Mouse (Mus musculus) kidney, embryonic 14.5 days (tissue): ENCODE measurements around the gene Kcna3. TPM values are rescaled to one million over a fixed set of nuclear protein-coding genes. Genes with fewer than 3 reads are reported as not detected.

Experiments used
- ATAC-seq: fragments of 200-750 bp; cut with Nextera tagmentation; 2 replicates; pipeline ENCODE4 v1.8.0; 2017; ENCODE audit warnings: moderate number of reproducible peaks, mild to moderate bottlenecking, moderate TSS enrichment, moderate library complexity; ENCODE audit not compliant: low FRiP score, low TSS enrichment
- H3K27ac ChIP-seq: fragments of 300-500 bp; sonication (generic); 2 replicates; pipeline ENCODE4 v1.5.1; 2014; ENCODE audit warnings: low read depth, mild to moderate bottlenecking, low read length, moderate library complexity, mixed read lengths
- H3K27me3 ChIP-seq: fragments of 300-500 bp; sonication (generic); 2 replicates; pipeline ENCODE4 v1.6.1; 2014; ENCODE audit warnings: mild to moderate bottlenecking, low read length; ENCODE audit not compliant: control insufficient read depth, insufficient read depth
- H3K36me3 ChIP-seq: fragments of 300-500 bp; sonication (generic); 2 replicates; pipeline ENCODE4 v1.6.1; 2014; ENCODE audit warnings: low read length, mixed read lengths; ENCODE audit not compliant: control insufficient read depth, insufficient read depth
- H3K4me1 ChIP-seq: fragments of 300-500 bp; sonication (generic); 2 replicates; pipeline ENCODE4 v1.6.1; 2014; ENCODE audit warnings: low read length, mixed read lengths; ENCODE audit not compliant: control insufficient read depth, insufficient read depth
- H3K4me2 ChIP-seq: fragments of 300-500 bp; sonication (generic); replicated peaks from 2 replicates; pipeline ENCODE4 v1.6.1; 2014; ENCODE audit warnings: low read depth, mild to moderate bottlenecking, low read length
- H3K4me3 ChIP-seq: fragments of 300-500 bp; sonication (generic); 2 replicates; pipeline ENCODE4 v1.5.1; 2014; ENCODE audit warnings: mild to moderate bottlenecking, low read length
- H3K9ac ChIP-seq: fragments of 300-500 bp; sonication (generic); 2 replicates; pipeline ENCODE4 v1.6.1; 2014; ENCODE audit warnings: low read depth, mild to moderate bottlenecking, low read length, moderate library complexity
- H3K9me3 ChIP-seq: fragments of 300-500 bp; sonication (generic); 2 replicates; pipeline ENCODE4 v1.6.1; 2016; ENCODE audit warnings: low read length; ENCODE audit not compliant: control insufficient read depth
- WGBS: fragments of 180-500 bp; shearing (Covaris S2); extraction: QIAGEN DNeasy Blood & Tissue Kit; methylation state at CpG from one replicate; pipeline ENCODE4 v1.1.7; 2014; 5-methylcytosine and 5-hydroxymethylcytosine counted together
- polyA plus RNA-seq: library from polyadenylated mRNA; unstranded; fragments of >200 nt; fragmentation: Nextera tagmentation; extraction: Ambion mirVana; gene quantifications from 2 replicates; pipeline ENCODE4 v1.2.1, GENCODE M21; 2014

Gene Kcna3
- polyA plus RNA-seq, 1 experiment from 2014 or later = 1.6 TPM

DNA sequence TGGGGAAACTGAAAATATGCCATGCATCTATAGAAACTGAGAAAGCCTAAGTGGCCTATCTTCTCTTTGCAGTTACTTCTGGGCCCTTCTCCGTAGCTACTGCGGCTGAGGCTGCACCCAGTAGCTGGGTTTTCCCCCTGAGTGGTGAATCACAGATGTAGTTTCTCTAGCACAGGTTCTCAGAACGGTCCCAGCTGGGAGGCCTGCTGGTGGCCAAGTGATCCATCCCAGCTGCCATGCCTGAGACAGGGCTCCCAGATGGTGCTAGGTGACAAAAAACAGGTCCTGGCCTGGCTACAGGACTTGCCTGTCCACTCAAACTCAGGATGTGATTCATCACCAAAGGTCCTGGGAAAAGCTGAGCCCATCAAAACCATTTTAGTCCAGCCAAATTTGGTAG, 40.7 kb downstream of the Kcna3 start:
- Histone ChIP-seq H3K9ac (no peak overlapping the region), H3K27ac (no peak overlapping the region), H3K9me3 (no peaks in the 10 kb centered on the region), H3K4me2 (no peak overlapping the region), H3K4me1 (no peaks in the 10 kb centered on the region), H3K27me3 (no peaks in the 10 kb centered on the region), H3K4me3 (no peak overlapping the region), H3K36me3 (no peaks in the 10 kb centered on the region)
- ATAC-seq = no peak
- WGBS = 72% methylated on average over 3 of the region's 3 CpGs

DNA sequence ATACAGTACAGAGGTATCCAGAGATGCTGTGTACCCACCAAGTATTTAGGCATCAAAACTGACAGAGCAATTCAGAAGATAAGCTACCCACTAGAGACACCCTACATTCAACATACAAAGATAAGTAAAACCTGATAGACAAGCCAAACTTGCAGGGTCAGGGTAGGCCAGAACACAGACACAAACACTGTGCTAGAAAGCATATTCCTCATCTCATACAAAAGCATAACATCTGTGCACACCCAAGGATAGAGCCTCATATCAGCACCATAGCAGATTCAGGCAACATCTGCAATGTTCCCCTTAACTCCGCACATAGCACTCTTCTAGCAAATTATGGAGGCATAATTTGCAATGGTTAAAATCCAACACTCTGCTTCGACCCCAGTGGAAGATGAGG, 41.1 kb downstream of the Kcna3 start:
- H3K9me3 ChIP-seq = no peaks in the 10 kb centered on the region
- H3K4me1 ChIP-seq = no peaks in the 10 kb centered on the region
- no peak overlapping the region for H3K4me2 ChIP-seq
- no peak for ATAC-seq
- 90% methylated on average over 2 of the region's 2 CpGs for WGBS
- no peaks in the 10 kb centered on the region for H3K36me3 ChIP-seq
- H3K4me3 ChIP-seq = no peak overlapping the region
- H3K27ac ChIP-seq = no peak overlapping the region
- H3K27me3 ChIP-seq = no peaks in the 10 kb centered on the region
- H3K9ac ChIP-seq = no peak overlapping the region

DNA sequence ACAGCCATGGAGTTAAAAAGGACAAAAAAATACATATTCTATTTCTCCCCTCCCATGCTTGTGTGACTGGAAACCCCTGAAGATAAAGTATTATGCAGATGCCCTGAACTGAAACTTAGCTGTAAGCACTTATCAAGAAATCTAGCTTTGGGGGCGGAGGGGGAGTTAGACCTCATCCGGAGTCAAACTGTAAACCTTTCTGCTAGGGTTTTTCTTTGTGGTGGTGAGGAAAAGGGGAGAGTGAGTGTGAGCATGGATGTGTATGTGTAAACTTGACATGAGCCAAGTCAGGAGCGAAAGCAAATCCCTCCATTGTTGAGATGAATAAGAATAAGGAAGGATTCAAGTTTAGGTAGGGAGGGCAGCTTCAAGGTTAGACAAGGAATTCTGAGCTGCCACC, 44.8 kb downstream of the Kcna3 start:
- Histone ChIP-seq H3K27me3 (no peaks in the 10 kb centered on the region), H3K9ac (no peak overlapping the region), H3K4me3 (no peak overlapping the region), H3K4me1 (no peaks in the 10 kb centered on the region), H3K36me3 (no peaks in the 10 kb centered on the region), H3K4me2 (no peak overlapping the region), H3K27ac (no peak overlapping the region), H3K9me3 (no peaks in the 10 kb centered on the region)
- no peak for ATAC-seq
- whole genome bisulfite sequencing = 64% methylated on average over 3 of the region's 3 CpGs

DNA sequence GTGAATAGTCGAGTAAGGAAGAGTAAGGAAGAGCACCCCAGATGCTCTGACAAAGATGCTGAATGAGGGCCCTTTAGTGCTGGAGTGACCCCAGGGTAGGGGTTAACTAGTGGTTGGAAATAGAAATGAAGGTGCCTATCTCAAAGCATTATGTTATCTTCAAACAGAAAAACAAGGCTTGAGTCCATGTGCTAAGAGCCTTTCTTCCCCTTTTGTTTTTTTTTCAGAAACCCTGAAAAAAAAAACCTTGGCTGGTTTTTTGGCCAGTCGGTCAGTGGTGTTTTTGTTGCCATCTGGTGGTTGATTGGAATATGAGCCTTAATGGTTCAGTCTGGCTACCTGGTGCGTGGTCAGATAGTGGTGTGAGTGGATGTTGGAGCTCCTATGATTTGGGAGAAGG, 45.3 kb downstream of the Kcna3 start:
- no peaks in the 10 kb centered on the region for H3K9me3 ChIP-seq
- no peak overlapping the region for H3K4me2 ChIP-seq
- no peak for ATAC-seq
- H3K27ac ChIP-seq = no peak overlapping the region
- H3K9ac ChIP-seq = no peak overlapping the region
- H3K4me1 ChIP-seq = no peaks in the 10 kb centered on the region
- no peaks in the 10 kb centered on the region for H3K36me3 ChIP-seq
- no peaks in the 10 kb centered on the region for H3K27me3 ChIP-seq
- H3K4me3 ChIP-seq = no peak overlapping the region
- WGBS = 29% methylated on average over 3 of the region's 3 CpGs

DNA sequence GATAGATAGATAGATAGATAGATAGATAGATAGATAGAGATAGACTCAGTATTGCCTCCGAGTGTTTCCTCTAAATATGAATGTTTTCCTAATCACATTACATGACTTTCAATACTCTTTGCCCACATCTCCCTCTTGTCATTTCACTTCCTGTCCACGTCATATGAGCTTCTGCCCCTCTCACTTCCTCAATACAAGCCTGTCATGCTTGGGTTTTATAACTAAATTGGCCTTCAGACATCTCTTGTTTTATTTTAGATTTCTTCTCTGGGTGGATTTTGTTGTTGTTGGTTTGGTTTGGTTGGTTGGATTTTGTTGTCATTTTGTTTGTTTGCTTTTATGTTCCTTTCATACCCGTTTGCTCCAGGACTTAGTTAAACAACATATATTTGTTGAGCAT, 48.6 kb downstream of the Kcna3 start:
- WGBS = 82% methylated on average over 3 of the region's 3 CpGs
- no peak overlapping the region for H3K4me3 ChIP-seq
- H3K27ac ChIP-seq = no peak overlapping the region
- no peak for ATAC-seq
- no peak overlapping the region for H3K4me2 ChIP-seq
- no peak overlapping the region for H3K9ac ChIP-seq
- no peaks in the 10 kb centered on the region for H3K4me1 ChIP-seq
- no peaks in the 10 kb centered on the region for H3K9me3 ChIP-seq
- no peaks in the 10 kb centered on the region for H3K36me3 ChIP-seq
- no peaks in the 10 kb centered on the region for H3K27me3 ChIP-seq

DNA sequence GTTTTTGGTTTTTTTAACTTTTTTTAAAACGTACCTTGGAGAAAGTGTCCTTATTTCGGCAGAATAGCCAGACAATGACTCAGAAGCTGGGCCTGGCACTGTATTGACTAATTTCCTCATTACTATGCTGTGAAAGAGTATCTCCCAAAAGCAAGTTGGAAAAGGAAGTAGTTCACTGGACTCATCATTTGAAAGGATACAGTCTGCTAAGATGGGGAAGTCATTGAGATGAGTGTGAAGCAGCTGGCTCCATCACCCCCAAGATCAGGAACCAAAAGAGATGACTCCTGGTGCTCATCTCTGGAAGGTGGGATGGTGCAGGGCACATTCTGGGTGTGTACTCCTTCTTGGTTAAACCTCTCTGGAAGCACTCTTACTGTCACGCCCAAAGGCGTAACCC, 51.4 kb downstream of the Kcna3 start:
- H3K4me3 ChIP-seq = no peak overlapping the region
- H3K36me3 ChIP-seq = no peaks in the 10 kb centered on the region
- H3K9ac ChIP-seq = no peak overlapping the region
- H3K9me3 ChIP-seq = no peaks in the 10 kb centered on the region
- H3K27me3 ChIP-seq = no peaks in the 10 kb centered on the region
- WGBS = 93% methylated on average over 4 of the region's 4 CpGs
- no peak overlapping the region for H3K27ac ChIP-seq
- H3K4me2 ChIP-seq = no peak overlapping the region
- no peaks in the 10 kb centered on the region for H3K4me1 ChIP-seq
- no peak for ATAC-seq

Other genes starting within 250 kb of the Kcna3 start
- gene Cd53, start 246.0 kb upstream of the Kcna3 start, polyA plus RNA-seq = 4.2 and 4.5 TPM in 2 replicates
- gene Olfr266, start 209.9 kb upstream of the Kcna3 start, polyA plus RNA-seq = not detected in 2 replicates
- gene Kcna2, start 65.0 kb downstream of the Kcna3 start, polyA plus RNA-seq = 0.08 and 0.20 TPM in 2 replicates
- gene Kcna10, start 146.9 kb downstream of the Kcna3 start, polyA plus RNA-seq = not detected in 2 replicates
- gene Cym, start 185.6 kb downstream of the Kcna3 start, polyA plus RNA-seq = not detected in 2 replicates
- not detected in 2 replicates for gene A630076J17Rik, start 194.4 kb downstream of the Kcna3 start, polyA plus RNA-seq
- 0.09 TPM in 1 of 2 replicates, not detected in the other for gene Prok1, start 203.5 kb downstream of the Kcna3 start, polyA plus RNA-seq
- 190 and 230 TPM in 2 replicates for gene Lamtor5, start 242.7 kb downstream of the Kcna3 start, polyA plus RNA-seq